Mouse (Mus musculus) hindbrain, postnatal 0 days (tissue): ENCODE measurements around the gene Tbc1d22a. TPM values are rescaled to one million over a fixed set of nuclear protein-coding genes. Genes with fewer than 3 reads are reported as not detected.
"Not testable (repeated sequence)": the region's sequence is repeated elsewhere in the genome, so short reads cannot be mapped to it uniquely, and the experiment has no call there.

Experiments
- ATAC-seq: fragments of 200-750 bp; cut with Nextera tagmentation; 2 replicates; pipeline ENCODE4 v1.8.0; 2017; ENCODE audit warnings: mild to moderate bottlenecking, moderate TSS enrichment, moderate library complexity
- DNase-seq: peaks from one replicate; pipeline ENCODE4 v3.0.0-alpha.2; 2015; ENCODE audit warnings: low spot score
- H3K27ac ChIP-seq: fragments of 300-500 bp; sonication (generic); 2 replicates; pipeline ENCODE4 v1.5.1; 2014; ENCODE audit warnings: mild to moderate bottlenecking
- H3K27me3 ChIP-seq: fragments of 300-500 bp; sonication (generic); 2 replicates; pipeline ENCODE4 v1.6.1; 2014; ENCODE audit warnings: low read length, mixed read lengths; ENCODE audit not compliant: insufficient read depth
- H3K36me3 ChIP-seq: fragments of 300-500 bp; sonication (generic); 2 replicates; pipeline ENCODE4 v1.6.1; 2014; ENCODE audit warnings: low read length, mixed read lengths; ENCODE audit not compliant: insufficient read depth
- H3K4me1 ChIP-seq: fragments of 300-500 bp; sonication (generic); 2 replicates; pipeline ENCODE4 v1.6.1; 2014; ENCODE audit warnings: antibody characterized with exemption, low read length, mixed read lengths; ENCODE audit not compliant: insufficient read depth
- H3K4me2 ChIP-seq: fragments of 300-500 bp; sonication (generic); 2 replicates; pipeline ENCODE4 v1.6.1; 2014; ENCODE audit warnings: low read depth, mild to moderate bottlenecking, low read length, moderate library complexity, mixed read lengths
- H3K4me3 ChIP-seq: fragments of 300-500 bp; sonication (generic); 2 replicates; pipeline ENCODE4 v1.5.1; 2014; ENCODE audit warnings: low read length
- H3K9ac ChIP-seq: fragments of 300-500 bp; sonication (generic); replicated peaks from 2 replicates; pipeline ENCODE4 v1.6.1; 2014; ENCODE audit warnings: mild to moderate bottlenecking, low read length, moderate library complexity, mixed read lengths
- H3K9me3 ChIP-seq: fragments of 300-500 bp; sonication (generic); 2 replicates; pipeline ENCODE4 v1.6.1; 2016; ENCODE audit warnings: low read length, mixed read lengths
- CTCF ChIP-seq: IDR thresholded peaks from 2 replicates; pipeline ENCODE4 v1.5.1; 2016; ENCODE audit warnings: antibody characterized with exemption, control low read depth, low read depth
- WGBS: fragments of 180-500 bp; shearing (Covaris S2); extraction: QIAGEN DNeasy Blood & Tissue Kit; methylation state at CpG from one replicate; pipeline ENCODE4 v1.1.7; 2014; 5-methylcytosine and 5-hydroxymethylcytosine counted together
- polyA plus RNA-seq: library from polyadenylated mRNA; unstranded; fragments of >200 nt; fragmentation: Nextera tagmentation; extraction: Ambion mirVana; gene quantifications from 2 replicates; pipeline ENCODE4 v1.2.1, GENCODE M21; 2015
- total RNA-seq: library from RNA; depleted of rRNA; stranded (reverse); fragments of >200 nt; gene quantifications from 2 replicates; pipeline ENCODE4 v1.2.3, GENCODE M21; 2014

Tbc1d22a gene
- total and polyA plus RNA-seq, 2 experiments from 2014 or later: 13.6 to 26.2 TPM

DNA sequence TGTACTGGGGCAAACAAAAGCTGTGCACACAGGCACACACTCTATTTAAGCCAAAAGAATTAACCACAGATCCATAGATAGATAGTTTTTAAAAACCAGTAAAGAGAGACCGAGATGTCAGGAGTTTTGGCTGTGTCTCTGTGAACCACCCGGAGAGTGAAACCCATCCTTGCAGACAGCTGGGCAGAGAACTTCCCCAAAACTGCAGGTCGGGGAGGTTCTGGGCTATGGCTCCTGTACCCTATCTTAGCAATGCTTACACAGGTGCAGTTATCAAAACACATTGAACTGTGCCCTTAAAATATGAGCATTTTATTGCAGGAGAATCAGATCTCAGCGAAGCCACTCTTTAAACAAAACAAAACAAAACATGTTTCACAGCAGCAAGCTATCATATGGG, 33.8 kb upstream of the Tbc1d22a start:
- H3K4me1 ChIP-seq: peaks cover 25% of the 10 kb centered on the region
- no peak overlapping the region for H3K4me2 ChIP-seq
- no peak overlapping the region for H3K9ac ChIP-seq
- no peaks in the 10 kb centered on the region for H3K27me3 ChIP-seq
- no peak for TF ChIP-seq CTCF
- no peak for ATAC-seq
- no peak overlapping the region for H3K27ac ChIP-seq
- 79% methylated on average over 4 of the region's 4 CpGs for WGBS
- H3K4me3 ChIP-seq: no peak overlapping the region
- no peak for DNase-seq
- no peaks in the 10 kb centered on the region for H3K9me3 ChIP-seq
- H3K36me3 ChIP-seq: no peaks in the 10 kb centered on the region

DNA sequence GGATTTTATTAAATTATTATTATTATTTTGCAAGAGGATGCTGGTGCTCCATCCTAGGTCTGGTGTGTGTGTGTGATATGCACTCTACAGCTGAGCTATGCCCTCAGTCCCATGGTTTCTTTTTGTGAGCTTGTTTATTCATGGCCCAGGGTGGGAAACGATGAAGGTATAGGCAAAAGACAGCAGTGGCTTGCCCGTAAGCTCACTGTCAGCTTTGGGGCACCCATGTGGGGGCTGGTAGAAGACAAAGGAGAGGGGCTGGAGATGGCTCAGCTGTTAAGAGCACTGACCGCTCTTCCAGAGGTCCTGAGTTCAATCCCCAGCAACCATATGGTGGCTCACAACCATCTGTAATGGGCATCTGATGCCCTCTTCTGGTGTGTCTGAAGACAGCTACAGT, 32.9 kb upstream of the Tbc1d22a start:
- not testable (repeated sequence) for ATAC-seq, H3K36me3 ChIP-seq, H3K9ac ChIP-seq, H3K27ac ChIP-seq, H3K27me3 ChIP-seq, H3K4me3 ChIP-seq, DNase-seq, H3K9me3 ChIP-seq, H3K4me2 ChIP-seq
- H3K4me1 ChIP-seq: peaks cover 25% of the 10 kb centered on the region
- 90% methylated on average over 3 of the region's 3 CpGs for WGBS

DNA sequence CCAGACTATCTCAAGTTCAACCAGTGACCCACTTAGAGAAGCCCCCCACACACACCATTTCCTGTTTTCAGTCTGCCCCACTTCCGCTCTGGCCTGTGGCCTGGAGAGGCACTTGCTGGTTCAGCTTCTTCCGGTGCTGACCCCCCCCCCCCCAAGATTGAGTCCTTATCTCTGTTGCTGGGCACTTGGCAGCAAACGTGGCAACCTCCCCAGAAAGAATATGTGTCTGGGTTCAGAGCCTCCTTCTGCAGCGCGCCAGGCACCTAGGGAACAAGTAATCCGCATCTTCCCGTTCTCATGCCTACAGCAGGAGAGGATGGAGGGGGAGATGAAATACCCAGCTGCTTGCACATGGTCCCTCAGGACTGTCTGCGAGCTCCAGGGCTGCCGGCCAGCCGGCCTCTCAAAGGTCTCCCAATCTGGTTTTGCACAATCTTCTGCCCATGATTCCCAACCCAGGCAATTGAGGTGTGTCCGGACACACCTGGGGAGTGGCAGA, 32.3 kb upstream of the Tbc1d22a start:
- Histone ChIP-seq H3K27ac (peak overlapping the region; percentile 41; the same call in 1 of the 2 replicates), H3K4me2 (peak overlapping the region; percentile 27), H3K9ac (no peak overlapping the region; the same call in 1 of the 2 replicates), H3K4me1 (peaks cover 25% of the 10 kb centered on the region), H3K36me3 (no peaks in the 10 kb centered on the region), H3K9me3 (no peaks in the 10 kb centered on the region), H3K27me3 (no peaks in the 10 kb centered on the region), H3K4me3 (no peak overlapping the region)
- TF ChIP-seq CTCF: no peak
- no peak for DNase-seq
- no peak for ATAC-seq
- 37% methylated on average over 11 of the region's 11 CpGs for WGBS

DNA sequence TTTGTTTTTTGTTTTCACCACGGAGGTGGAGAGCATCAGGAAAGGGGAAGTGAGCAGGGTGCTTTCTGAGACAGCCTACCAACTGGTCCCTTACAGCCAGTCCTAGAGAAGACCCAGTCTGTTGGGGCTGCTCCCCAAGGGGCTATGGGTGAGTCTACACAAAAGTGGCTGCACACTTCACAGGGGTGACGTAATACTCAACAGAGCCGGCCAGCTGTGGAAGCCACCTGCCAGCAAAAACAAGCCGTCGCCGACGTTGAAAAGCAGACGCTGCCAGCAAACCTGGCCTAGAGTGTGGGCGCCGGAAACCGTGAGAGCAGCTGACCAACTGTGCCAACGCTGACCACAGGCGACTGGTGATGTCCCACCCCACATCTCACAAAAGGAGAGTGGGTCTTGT, 31.6 kb upstream of the Tbc1d22a start:
- Histone ChIP-seq H3K4me1 (peaks cover 25% of the 10 kb centered on the region), H3K4me2 (peak overlapping the region; percentile 27), H3K27me3 (no peaks in the 10 kb centered on the region), H3K9me3 (no peaks in the 10 kb centered on the region), H3K9ac (no peak overlapping the region), H3K36me3 (no peaks in the 10 kb centered on the region), H3K4me3 (no peak overlapping the region), H3K27ac (peak overlapping the region; percentile 41; the same call in 1 of the 2 replicates)
- 35% methylated on average over 13 of the region's 13 CpGs for WGBS
- TF ChIP-seq CTCF: no peak
- ATAC-seq (no peak), DNase-seq (no peak)

DNA sequence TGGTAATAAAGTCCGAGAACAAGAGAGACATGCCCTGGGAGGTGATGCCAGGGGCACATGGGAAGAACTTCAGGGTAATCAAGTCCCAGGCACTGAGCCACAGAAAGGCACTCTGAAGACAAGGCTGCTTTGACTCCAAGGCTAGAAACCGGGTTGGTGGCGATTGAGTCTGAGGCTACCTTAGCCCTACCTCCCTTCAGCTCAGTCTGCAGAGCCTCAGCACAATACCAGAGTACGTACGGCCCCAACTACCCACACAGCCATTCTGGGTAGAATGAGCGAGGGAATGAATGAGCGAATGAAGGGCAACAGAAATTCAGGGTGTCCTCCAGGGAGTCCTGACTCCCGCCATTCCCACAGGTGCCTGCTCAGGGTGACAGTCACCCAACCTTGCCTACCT, 30.8 kb upstream of the Tbc1d22a start:
- H3K27ac ChIP-seq: no peak overlapping the region
- 0 out of 2 replicates have a peak overlapping the region, but pooled peaks have one; percentile 60 for H3K4me2 ChIP-seq
- H3K4me1 ChIP-seq: peaks cover 29% of the 10 kb centered on the region
- H3K27me3 ChIP-seq: no peaks in the 10 kb centered on the region
- no peak overlapping the region for H3K4me3 ChIP-seq
- no peaks in the 10 kb centered on the region for H3K36me3 ChIP-seq
- no peak overlapping the region for H3K9ac ChIP-seq
- DNase-seq: no peak
- TF ChIP-seq CTCF: no peak
- ATAC-seq: no peak
- H3K9me3 ChIP-seq: no peaks in the 10 kb centered on the region
- WGBS: 94% methylated on average over 8 of the region's 8 CpGs

DNA sequence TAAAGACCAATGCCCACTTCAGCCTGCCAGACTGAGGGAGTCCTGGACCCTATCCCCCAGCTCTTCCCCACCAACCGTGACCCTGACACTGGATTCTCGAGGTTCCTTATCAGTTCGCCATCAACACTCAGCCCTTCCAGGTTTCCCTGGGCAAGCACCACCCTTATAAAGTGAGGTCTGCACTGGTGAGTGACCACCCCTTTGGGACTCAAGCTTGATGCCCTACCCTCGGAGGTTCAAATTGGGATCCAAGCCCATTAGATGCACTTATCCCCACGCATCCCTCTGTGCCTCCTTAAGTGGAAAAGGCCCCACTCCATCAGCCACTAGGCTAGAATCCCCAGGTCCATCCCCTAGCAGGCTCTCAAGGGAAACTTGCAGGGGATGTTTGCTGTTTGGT, 30.2 kb upstream of the Tbc1d22a start:
- H3K4me2 ChIP-seq: peak overlapping the region; percentile 60
- peak overlapping the region; percentile 91; the same call in 1 of the 2 replicates for H3K27ac ChIP-seq
- ATAC-seq (no peak), DNase-seq (no peak)
- no peaks in the 10 kb centered on the region for H3K27me3 ChIP-seq
- TF ChIP-seq CTCF: no peak
- WGBS: 65% methylated on average over 5 of the region's 5 CpGs
- no peaks in the 10 kb centered on the region for H3K9me3 ChIP-seq
- no peaks in the 10 kb centered on the region for H3K36me3 ChIP-seq
- H3K4me1 ChIP-seq: peaks cover 29% of the 10 kb centered on the region
- peak overlapping the region; percentile 84 for H3K9ac ChIP-seq
- H3K4me3 ChIP-seq: peak overlapping the region; percentile 61

DNA sequence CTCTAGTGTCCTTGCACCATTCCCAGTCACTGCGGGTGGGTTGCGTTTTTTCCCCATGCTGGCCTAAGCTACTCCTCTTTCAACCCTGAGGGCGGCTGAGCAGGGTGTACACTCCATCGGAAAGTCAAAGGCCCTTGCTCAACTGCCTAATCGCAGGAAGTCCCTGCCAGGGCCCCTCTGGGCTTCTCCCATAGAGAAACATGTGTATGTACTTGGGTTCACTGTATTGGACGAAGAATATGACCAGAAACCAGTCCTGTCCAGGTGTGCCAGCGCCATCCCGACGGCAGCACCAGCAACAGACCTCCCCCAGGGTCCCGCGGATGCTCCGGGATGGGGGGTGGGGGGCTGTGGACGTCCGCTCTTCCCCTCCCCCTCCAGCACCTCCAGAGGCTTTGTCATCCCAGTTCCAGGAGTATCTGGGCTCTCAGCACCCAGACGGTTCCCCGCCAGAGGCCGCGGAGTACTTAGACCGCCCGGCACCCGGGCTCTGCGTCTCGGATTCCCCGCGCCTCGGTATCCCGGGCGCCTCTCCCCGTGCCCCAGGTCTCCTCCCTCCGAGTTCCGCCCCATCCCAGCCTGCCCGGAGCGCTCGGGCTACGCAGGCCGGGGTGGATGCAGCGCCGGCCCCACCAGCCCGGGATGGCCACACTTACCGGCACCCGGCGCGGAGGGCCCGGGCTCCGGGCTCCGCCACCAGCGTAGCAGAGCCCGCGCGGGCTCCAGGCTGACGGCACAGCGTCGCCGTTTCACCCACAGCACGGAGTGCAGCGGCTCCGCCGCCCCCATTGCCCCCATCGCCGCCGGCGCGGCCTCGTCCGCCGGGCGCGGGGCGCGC, 29.2 kb upstream of the Tbc1d22a start:
- Histone ChIP-seq H3K9ac (peak overlapping the region; percentile 84), H3K27me3 (no peaks in the 10 kb centered on the region), H3K27ac (peak overlapping the region; percentile 91), H3K4me2 (peak overlapping the region; percentile 60), H3K4me3 (peak overlapping the region; percentile 61), H3K36me3 (no peaks in the 10 kb centered on the region), H3K4me1 (peaks cover 32% of the 10 kb centered on the region), H3K9me3 (no peaks in the 10 kb centered on the region)
- no peak for TF ChIP-seq CTCF
- 4% methylated on average over 69 of the region's 70 CpGs for WGBS
- ATAC-seq: peak; percentile 55
- peak; percentile 59 for DNase-seq
